Mouse (Mus musculus): Measurements from ENCODE around the gene Olfr598. TPM values are rescaled to one million over a fixed set of nuclear protein-coding genes. Genes with fewer than 3 reads are reported as not detected.
"Not testable (repeated sequence)": the region's sequence is repeated elsewhere in the genome, so short reads cannot be mapped to it uniquely, and the experiment has no call there.

The Olfr598 gene
- not detected for polyA plus RNA-seq (2017; shearing (Covaris generic))

DNA sequence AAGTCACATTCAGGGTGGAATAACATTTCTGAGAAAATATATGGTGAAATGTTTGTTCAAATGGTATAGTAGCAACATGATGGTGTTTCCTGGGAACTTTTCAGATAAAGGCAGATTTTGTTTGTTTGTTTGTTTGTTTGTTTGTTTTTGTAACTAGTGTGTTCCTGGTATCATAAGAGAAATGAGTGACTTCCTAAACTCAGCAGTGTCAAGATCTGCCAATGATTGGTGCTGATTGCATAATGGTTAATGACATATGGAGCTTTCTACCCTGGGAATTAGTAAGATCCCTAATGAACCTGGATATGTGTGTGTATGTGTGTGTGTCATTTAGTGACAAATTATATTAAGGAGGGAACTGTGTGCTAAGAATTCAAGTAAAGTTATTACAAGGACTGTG lies at the start of gene Olfr598:
Gene Olfr598 (plus strand): TSS at position 301 of the 400 bp plus-strand sequence.
- ATAC-seq = no peak

- ATAC-seq = not testable (repeated sequence)
These were observed 18.0 kb upstream of the Olfr598 start, which contains the start of gene Olfr596 for GRCm38 (mm10) chr7:103305348-103305747. Gene Olfr596, plus strand, starts transcription at chr7:103305648.

DNA sequence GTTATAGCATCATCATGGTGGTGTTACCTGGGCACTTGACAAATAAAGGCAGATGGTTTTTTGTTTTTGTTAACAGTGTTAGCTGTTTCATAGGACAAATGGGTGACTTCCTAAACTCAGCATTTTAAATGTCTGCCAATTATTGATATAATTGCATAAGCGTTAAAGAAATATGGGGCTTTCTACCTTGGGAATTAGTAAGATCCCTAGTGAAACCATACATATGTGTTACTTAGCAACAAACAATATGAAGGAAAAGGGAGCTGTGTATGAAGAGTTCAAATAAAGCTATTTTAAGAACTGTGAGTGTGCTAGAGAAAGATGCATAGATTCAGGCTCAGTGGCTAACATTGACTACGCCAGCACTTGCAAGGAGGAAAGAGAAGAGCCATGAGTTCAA lies 7.4 kb upstream of the Olfr598 start, which contains the start of gene Olfr597:
Gene Olfr597 (plus strand): TSS at position 301 of the 400 bp plus-strand sequence.
- ATAC-seq = not testable (repeated sequence)

DNA sequence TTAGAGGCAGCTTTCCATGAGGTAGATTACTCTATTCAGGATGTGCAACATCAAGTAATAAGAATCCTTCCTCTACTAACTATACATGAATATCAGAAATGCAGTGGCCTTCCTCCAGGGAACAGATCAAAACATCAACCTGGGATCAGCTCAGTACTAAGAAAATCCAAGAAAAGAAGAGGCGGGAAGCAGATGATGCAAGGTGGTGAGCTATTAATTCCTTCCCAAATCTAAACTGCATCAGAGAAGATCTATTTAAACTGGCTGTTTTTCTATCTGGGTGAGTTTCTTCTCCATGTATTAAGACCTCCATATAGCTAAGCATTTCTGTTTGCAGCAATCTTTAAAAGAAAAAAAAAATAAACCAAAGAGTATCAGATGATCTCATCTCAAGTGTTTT lies 12.2 kb downstream of the Olfr598 start, which contains the start of gene Olfr599:
Gene Olfr599 (plus strand): TSS at position 301 of the 400 bp plus-strand sequence.
- ATAC-seq = no peak

DNA sequence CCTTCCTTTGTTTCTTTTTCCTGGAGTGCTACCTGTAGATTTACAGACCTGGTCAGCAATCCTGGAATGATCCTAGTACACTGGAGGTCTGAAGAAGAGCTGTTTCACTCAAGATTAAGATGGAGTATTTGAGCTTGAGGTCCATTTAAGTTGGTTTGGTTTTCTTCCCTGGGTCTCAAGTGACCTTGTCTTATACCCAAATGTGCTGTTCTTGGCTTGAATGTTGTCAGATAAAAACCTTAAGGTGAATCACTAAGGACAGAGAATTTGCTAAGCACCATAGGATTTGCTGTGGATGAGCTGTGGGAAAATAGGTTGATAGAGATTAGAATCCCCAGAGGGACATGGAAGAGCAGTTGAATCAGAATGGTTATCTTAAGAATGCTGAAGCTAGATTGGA lies 26.2 kb downstream of the Olfr598 start, which contains the start of gene Olfr600:
Gene Olfr600 (minus strand): TSS at position 101 of the 400 bp plus-strand sequence.
- ATAC-seq = no peak

- no peak for ATAC-seq
These were observed 39.2 kb downstream of the Olfr598 start, which contains the start of gene Olfr601 for GRCm38 (mm10) chr7:103362555-103362954. Gene Olfr601, minus strand, starts transcription at chr7:103362655.

Other genes with a start within 250 kb of the Olfr598 start
- gene Olfr584, start 241.7 kb upstream of the Olfr598 start, polyA plus RNA-seq (2017; shearing (Covaris generic)) = not detected
- gene Olfr585, start 225.8 kb upstream of the Olfr598 start, polyA plus RNA-seq (2017; shearing (Covaris generic)) = not detected
- not detected for gene Olfr586, start 197.9 kb upstream of the Olfr598 start, polyA plus RNA-seq (2017; shearing (Covaris generic))
- gene Olfr588-ps1, start 182.7 kb upstream of the Olfr598 start, polyA plus RNA-seq (2017; shearing (Covaris generic)) = not detected
- not detected for gene Olfr589, start 167.2 kb upstream of the Olfr598 start, polyA plus RNA-seq (2017; shearing (Covaris generic))
- not detected for gene Olfr591, start 145.2 kb upstream of the Olfr598 start, polyA plus RNA-seq (2017; shearing (Covaris generic))
- gene Olfr592, start 138.8 kb upstream of the Olfr598 start, polyA plus RNA-seq (2017; shearing (Covaris generic)) = not detected
- not detected for gene Olfr593, start 111.7 kb upstream of the Olfr598 start, polyA plus RNA-seq (2017; shearing (Covaris generic))
- gene Olfr594, start 106.6 kb upstream of the Olfr598 start, polyA plus RNA-seq (2017; shearing (Covaris generic)) = not detected
- gene Usp17ld, start 71.1 kb upstream of the Olfr598 start, polyA plus RNA-seq (2017; shearing (Covaris generic)) = not detected
- gene Olfr596, start 17.9 kb upstream of the Olfr598 start, polyA plus RNA-seq (2017; shearing (Covaris generic)) = not detected
- not detected for gene Olfr597, start 7.3 kb upstream of the Olfr598 start, polyA plus RNA-seq (2017; shearing (Covaris generic))
- gene Olfr599, start 12.3 kb downstream of the Olfr598 start, polyA plus RNA-seq (2017; shearing (Covaris generic)) = not detected
- gene Olfr600, start 26.1 kb downstream of the Olfr598 start, polyA plus RNA-seq (2017; shearing (Covaris generic)) = not detected
- under 1 TPM in 1 of 2 experiments, not detected in 1; 0.19 TPM for gene Olfr601, start 39.1 kb downstream of the Olfr598 start, polyA plus RNA-seq (2017; shearing (Covaris generic))
- under 1 TPM in 1 of 2 experiments, not detected in 1; 0.67 TPM for gene Olfr603, start 62.6 kb downstream of the Olfr598 start, polyA plus RNA-seq (2017; shearing (Covaris generic))
- not detected for gene Usp17lc, start 91.5 kb downstream of the Olfr598 start, polyA plus RNA-seq (2017; shearing (Covaris generic))
- not detected for gene Olfr605, start 121.9 kb downstream of the Olfr598 start, polyA plus RNA-seq (2017; shearing (Covaris generic))
- not detected for gene Olfr606, start 125.5 kb downstream of the Olfr598 start, polyA plus RNA-seq (2017; shearing (Covaris generic))
- under 1 TPM in 1 of 2 experiments, not detected in 1; 0.12 TPM for gene Olfr607, start 140.6 kb downstream of the Olfr598 start, polyA plus RNA-seq (2017; shearing (Covaris generic))
- gene Olfr608, start 146.3 kb downstream of the Olfr598 start, polyA plus RNA-seq (2017; shearing (Covaris generic)) = not detected
- gene Olfr609, start 174.5 kb downstream of the Olfr598 start, polyA plus RNA-seq (2017; shearing (Covaris generic)) = not detected
- gene Olfr610, start 188.6 kb downstream of the Olfr598 start, polyA plus RNA-seq (2017; shearing (Covaris generic)) = not detected
- gene Olfr611, start 197.3 kb downstream of the Olfr598 start, polyA plus RNA-seq (2017; shearing (Covaris generic)) = not detected
- not detected for gene Olfr612, start 219.1 kb downstream of the Olfr598 start, polyA plus RNA-seq (2017; shearing (Covaris generic))
- not detected for gene Olfr613, start 224.5 kb downstream of the Olfr598 start, polyA plus RNA-seq (2017; shearing (Covaris generic))
- gene Olfr615, start 232.5 kb downstream of the Olfr598 start, polyA plus RNA-seq (2017; shearing (Covaris generic)) = not detected
- not detected for gene Olfr616, start 245.6 kb downstream of the Olfr598 start, polyA plus RNA-seq (2017; shearing (Covaris generic))
- not detected for gene Olfr617, start 249.5 kb downstream of the Olfr598 start, polyA plus RNA-seq (2017; shearing (Covaris generic))